Mouse (Mus musculus) frontal cortex, postnatal 14 days (tissue): ENCODE measurements around the gene Map3k7cl.

Source experiments
- DNase-seq, 2 experiments: peaks; one replicate each; pipeline ENCODE4 v3.0.0; 2022; ENCODE audit warnings: low spot score in 2 of 2

The Map3k7cl gene

DNA sequence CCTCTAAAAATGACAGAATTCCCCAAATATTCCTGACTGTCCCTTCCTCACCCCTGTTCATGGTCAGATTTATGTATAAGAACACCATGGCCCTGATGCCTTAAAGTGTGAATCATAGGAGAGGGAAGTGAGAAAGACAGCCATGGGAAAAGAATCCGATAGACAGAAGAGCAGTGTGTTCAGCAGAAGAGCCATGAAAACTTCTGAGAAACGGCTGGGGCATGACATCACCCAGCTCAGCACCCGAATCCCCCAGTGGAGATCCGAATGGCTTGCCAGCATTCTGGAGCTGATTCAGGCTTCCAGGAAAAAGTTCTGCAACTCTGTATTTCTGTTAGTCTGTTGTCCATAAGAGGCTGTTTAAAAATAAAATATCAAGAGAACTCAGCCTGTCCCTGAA, 82.7 kb downstream of the Map3k7cl start:
- no peak for DNase-seq

DNA sequence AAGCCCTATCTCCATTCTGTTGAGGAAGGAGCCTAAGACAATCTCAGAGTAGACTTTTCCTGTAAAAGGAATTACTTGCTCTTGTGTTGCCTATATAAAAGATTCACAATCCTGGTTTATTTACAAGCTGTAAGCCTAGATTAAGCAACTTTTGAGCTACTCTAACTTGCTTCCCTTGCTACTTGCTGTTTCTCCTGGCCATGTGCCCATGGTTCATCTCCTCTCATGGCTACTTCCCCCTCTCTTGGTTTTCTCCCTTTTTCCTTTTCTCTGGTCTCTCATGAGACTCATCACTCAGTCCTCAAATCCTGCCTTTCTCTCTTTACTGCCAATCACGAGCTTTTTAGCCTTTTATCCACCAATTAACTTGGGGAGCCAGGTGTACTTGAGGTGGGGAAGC, 85.0 kb downstream of the Map3k7cl start:
- DNase-seq, result no peak

DNA sequence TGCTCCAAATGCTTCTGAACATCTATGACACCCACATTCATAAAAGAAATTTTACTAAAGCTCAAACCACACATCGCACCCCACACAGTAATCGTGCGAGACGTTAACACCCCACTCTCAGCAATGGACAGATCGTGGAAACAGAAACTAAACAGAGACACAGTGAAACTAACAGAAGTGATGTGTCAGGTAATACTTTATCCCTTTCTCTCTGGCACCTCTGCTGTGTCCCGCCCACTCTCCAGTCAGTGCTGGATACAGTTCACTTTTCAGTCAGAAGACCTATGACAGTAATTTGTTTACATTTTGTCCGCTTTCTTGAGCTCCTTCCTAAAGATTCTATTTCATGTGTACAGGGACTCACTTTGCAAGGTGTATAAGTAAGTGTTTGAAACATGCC, 89.1 kb downstream of the Map3k7cl start:
- DNase-seq, result no peak

GRCm38 (mm10) chr16:87644111-87644770, 91.1 kb downstream of the Map3k7cl start:
- DNase-seq, result no peak
